Mouse (Mus musculus): ENCODE measurements around the gene Ptbp3.

DNA sequence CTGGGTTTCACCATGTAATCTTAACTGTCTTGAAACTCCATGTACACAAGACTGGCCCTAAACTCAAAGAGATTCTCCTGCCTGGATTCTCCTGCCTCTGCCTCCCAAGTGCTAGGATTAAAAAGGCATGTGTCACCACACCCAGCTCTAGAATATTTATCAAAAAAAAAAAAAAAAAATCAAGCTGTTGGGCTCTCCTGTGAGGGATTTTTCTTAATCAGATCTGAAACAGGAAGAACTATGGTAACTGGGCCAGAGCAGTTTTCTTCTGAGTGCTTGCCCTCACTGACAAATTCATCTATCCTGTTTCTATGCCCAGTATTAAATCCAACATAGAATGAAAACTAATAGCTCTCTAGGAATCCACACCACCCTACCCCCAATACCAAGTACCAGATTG is 13.5 kb downstream of the Ptbp3 start:
- TF ChIP-seq POLR2A (IDR thresholded peaks at IDR 0.05; ENCODE audit: extremely low read depth, insufficient read depth, low read length) (no peak), CTCF (IDR thresholded peaks at IDR 0.05; ENCODE audit: low read depth, low read length) (no peak)
